Mouse (Mus musculus) olfactory bulb, adult 2 months (tissue): ENCODE results near the gene Anxa6.

ENCODE experiments used
- CTCF ChIP-seq: fragments of 200-500 bp; IDR thresholded peaks from 2 replicates; pipeline ENCODE4 v1.5.1; 2012; ENCODE audit warnings: low read depth, mild to moderate bottlenecking, low read length, moderate library complexity; ENCODE audit not compliant: insufficient read depth
- POLR2A ChIP-seq: fragments of 200-500 bp; IDR thresholded peaks from 2 replicates; pipeline ENCODE4 v1.6.1; 2012; ENCODE audit warnings: mild to moderate bottlenecking, low read depth, low read length, moderate library complexity; ENCODE audit not compliant: insufficient read depth

GRCm38 (mm10) chr11:55062856-55063255 is 29.6 kb upstream of the Anxa6 start:
- no peak for TF ChIP-seq CTCF
- no peak for TF ChIP-seq POLR2A
